Mouse (Mus musculus) forebrain, embryonic 10.5 days (tissue): ENCODE results near the gene Casz1. TPM values are rescaled to one million over a fixed set of nuclear protein-coding genes. Genes with fewer than 3 reads are reported as not detected.

ENCODE experiments used
- DNase-seq: peaks from one replicate; pipeline ENCODE4 v3.0.0-alpha.2; 2017; ENCODE audit warnings: low spot score; ENCODE audit errors: extremely low spot score
- H3K27ac ChIP-seq: fragments of 300-500 bp; sonication (generic); 2 replicates; pipeline ENCODE4 v1.5.1; 2016; ENCODE audit warnings: mild to moderate bottlenecking
- H3K27me3 ChIP-seq: fragments of 300-500 bp; sonication (generic); 2 replicates; pipeline ENCODE4 v1.6.1; 2016; ENCODE audit warnings: mild to moderate bottlenecking; ENCODE audit not compliant: poor library complexity, severe bottlenecking
- H3K36me3 ChIP-seq: fragments of 300-500 bp; sonication (generic); replicated peaks from 2 replicates; pipeline ENCODE4 v1.6.1; 2016; ENCODE audit warnings: mild to moderate bottlenecking, moderate library complexity
- H3K4me1 ChIP-seq: fragments of 300-500 bp; sonication (generic); 2 replicates; pipeline ENCODE4 v1.6.1; 2016
- H3K4me3 ChIP-seq: fragments of 300-500 bp; sonication (generic); 2 replicates; pipeline ENCODE4 v1.5.1; 2016; ENCODE audit warnings: mild to moderate bottlenecking, moderate library complexity
- H3K9me3 ChIP-seq: fragments of 300-500 bp; sonication (generic); 2 replicates; pipeline ENCODE4 v1.6.1; 2016; ENCODE audit warnings: mild to moderate bottlenecking, moderate library complexity
- WGBS: fragments of 180-500 bp; shearing (Covaris S2); methylation state at CpG from one replicate; pipeline ENCODE4 v1.1.7; 2016; 5-methylcytosine and 5-hydroxymethylcytosine counted together
- polyA plus RNA-seq: library from polyadenylated mRNA; unstranded; fragments of >200 nt; fragmentation: Nextera tagmentation; extraction: Ambion mirVana; gene quantifications from 2 replicates; pipeline ENCODE4 v1.2.1, GENCODE M21; 2016

Casz1 gene
- polyA plus RNA-seq, 1 experiment from 2014 or later: 4.7 TPM

DNA sequence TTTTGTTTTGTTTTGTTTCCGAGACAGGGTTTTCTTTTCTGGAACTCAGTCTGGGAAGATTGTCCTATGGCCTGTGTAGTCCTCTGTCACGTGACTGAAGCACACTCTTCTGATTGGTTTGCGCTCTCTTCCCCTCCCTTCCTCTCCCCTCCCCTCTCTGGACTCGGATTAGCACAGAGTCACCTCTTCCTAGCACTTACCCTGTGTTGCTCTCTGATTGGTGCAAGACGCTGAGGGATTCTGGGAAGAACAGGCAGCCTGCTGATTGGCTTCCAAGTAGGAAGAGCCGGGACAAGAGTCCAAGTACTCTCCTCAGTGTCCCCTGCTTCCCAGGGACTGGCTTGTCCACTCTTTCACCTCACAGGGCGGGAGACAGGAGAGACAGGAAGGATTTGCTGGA lies 26.1 kb downstream of the Casz1 start:
- no peak overlapping the region for H3K4me3 ChIP-seq
- no peaks in the 10 kb centered on the region for H3K9me3 ChIP-seq
- H3K27me3 ChIP-seq: peaks cover 45% of the 10 kb centered on the region
- 61% methylated on average over 7 of the region's 7 CpGs for WGBS
- no peak for DNase-seq
- no peaks in the 10 kb centered on the region for H3K36me3 ChIP-seq
- H3K27ac ChIP-seq: no peak overlapping the region
- H3K4me1 ChIP-seq: peaks cover 53% of the 10 kb centered on the region

DNA sequence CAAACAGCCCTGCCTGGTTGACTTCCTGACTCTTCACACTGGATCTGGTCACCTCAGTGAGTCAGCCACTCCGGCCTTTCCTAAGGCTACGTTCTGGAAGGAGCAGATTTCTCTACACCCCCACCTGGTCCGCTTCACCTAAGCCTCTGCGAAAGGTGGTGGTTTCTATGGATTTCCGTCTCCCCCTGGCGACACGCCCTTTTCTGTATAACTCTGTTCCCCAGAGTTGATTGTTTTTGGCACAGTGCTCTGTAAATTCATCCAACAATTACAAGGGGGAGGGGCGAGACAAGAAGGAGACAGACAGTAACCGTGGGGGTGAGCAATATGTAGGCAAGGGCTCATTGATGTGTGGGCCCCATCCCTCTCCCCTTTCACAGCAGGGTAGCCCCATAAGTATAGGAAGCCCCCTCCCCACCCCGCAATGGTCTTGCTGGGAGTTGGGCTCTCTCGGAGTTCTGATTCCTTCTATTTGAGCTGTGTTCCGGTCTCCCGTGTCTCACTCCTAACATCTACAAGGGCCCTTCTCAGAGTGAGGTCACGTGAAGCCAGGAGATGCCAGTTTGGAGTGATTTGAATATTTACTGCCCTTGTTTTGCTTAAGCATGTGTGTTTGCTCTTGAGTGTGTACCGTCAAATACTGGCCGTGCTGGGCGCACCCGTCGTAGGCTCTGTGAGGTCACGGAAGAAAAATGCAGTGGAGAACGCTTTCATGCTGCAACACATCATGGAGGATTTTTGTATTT lies 29.2 kb downstream of the Casz1 start:
- peaks cover 46% of the 10 kb centered on the region for H3K27me3 ChIP-seq
- H3K36me3 ChIP-seq: no peaks in the 10 kb centered on the region
- H3K27ac ChIP-seq: no peak overlapping the region
- H3K4me3 ChIP-seq: no peak overlapping the region
- 91% methylated on average over 21 of the region's 21 CpGs for WGBS
- no peaks in the 10 kb centered on the region for H3K9me3 ChIP-seq
- no peak for DNase-seq
- H3K4me1 ChIP-seq: peaks cover 49% of the 10 kb centered on the region

GRCm38 (mm10) chr4:148836391-148836790 lies 32.2 kb downstream of the Casz1 start:
- no peak for DNase-seq
- peaks cover 61% of the 10 kb centered on the region for H3K27me3 ChIP-seq
- H3K27ac ChIP-seq: peak overlapping the region; percentile 69
- H3K9me3 ChIP-seq: no peaks in the 10 kb centered on the region
- no peak overlapping the region for H3K4me3 ChIP-seq
- WGBS: 44% methylated on average over 6 of the region's 6 CpGs
- H3K36me3 ChIP-seq: peaks cover 9% of the 10 kb centered on the region
- H3K4me1 ChIP-seq: peaks cover 49% of the 10 kb centered on the region

GRCm38 (mm10) chr4:148837046-148837445 lies 32.8 kb downstream of the Casz1 start:
- no peak overlapping the region for H3K4me3 ChIP-seq
- no peaks in the 10 kb centered on the region for H3K9me3 ChIP-seq
- H3K27ac ChIP-seq: peak overlapping the region; percentile 70
- peaks cover 9% of the 10 kb centered on the region for H3K36me3 ChIP-seq
- DNase-seq: no peak
- H3K4me1 ChIP-seq: peaks cover 51% of the 10 kb centered on the region
- 62% methylated on average over 9 of the region's 9 CpGs for WGBS
- peaks cover 67% of the 10 kb centered on the region for H3K27me3 ChIP-seq

- 88% methylated on average over 6 of the region's 6 CpGs for WGBS
- peaks cover 57% of the 10 kb centered on the region for H3K4me1 ChIP-seq
Measured at GRCm38 (mm10) chr4:148837644-148838043, 33.4 kb downstream of the Casz1 start.

DNA sequence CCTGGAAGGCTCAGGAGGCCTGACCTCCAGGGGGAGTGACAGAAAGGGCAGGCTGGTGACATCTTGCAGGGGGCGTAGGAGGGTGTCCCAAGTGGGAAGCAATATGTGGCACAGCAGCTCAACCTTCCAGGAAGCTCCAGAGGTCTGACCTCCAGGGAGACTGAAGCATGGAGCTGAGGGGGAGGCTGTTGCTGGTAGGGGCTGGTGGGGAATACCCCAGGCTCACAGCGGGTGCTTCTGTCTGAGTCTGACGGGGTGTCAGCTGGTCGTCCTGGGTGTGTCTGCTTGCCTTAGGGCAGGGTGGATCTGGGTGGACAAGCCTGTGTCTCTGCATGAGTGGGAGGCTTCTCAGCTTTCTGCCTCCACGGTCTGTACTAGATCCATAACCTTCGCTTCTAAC lies 38.1 kb downstream of the Casz1 start:
- Histone ChIP-seq H3K4me1 (peaks cover 59% of the 10 kb centered on the region), H3K36me3 (peaks cover 9% of the 10 kb centered on the region), H3K27ac (no peak overlapping the region), H3K9me3 (no peaks in the 10 kb centered on the region), H3K27me3 (peaks cover 84% of the 10 kb centered on the region), H3K4me3 (no peak overlapping the region)
- no peak for DNase-seq
- 72% methylated on average over 6 of the region's 6 CpGs for WGBS

More at GRCm38 (mm10) chr4:148837644-148838043, 33.4 kb downstream of the Casz1 start:
- peaks cover 9% of the 10 kb centered on the region for H3K36me3 ChIP-seq
- peak overlapping the region; percentile 70 for H3K27ac ChIP-seq
- no peak for DNase-seq
- H3K27me3 ChIP-seq: peaks cover 69% of the 10 kb centered on the region
- no peaks in the 10 kb centered on the region for H3K9me3 ChIP-seq
- no peak overlapping the region for H3K4me3 ChIP-seq

DNA sequence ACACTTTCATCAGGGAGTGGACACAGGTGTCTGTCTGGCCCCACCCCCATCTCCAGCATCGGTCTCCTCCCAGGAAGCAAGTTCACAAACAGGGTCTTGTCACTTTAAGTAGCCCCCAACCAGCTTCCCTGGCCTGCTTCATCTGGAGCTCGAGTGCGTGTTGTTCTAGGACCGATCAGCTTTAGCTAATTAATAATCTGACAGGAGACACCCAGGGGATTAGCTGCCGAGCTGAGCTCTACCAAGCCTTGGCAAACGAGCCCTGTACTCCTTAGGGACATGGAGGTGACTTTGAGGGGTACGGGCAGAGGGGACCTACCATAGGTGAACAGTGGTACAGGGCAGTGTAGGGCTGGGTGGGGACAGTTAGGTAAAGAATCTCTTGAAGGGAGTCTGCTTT lies 40.7 kb downstream of the Casz1 start:
- no peaks in the 10 kb centered on the region for H3K9me3 ChIP-seq
- 0 out of 2 replicates have a peak overlapping the region, but pooled peaks have one; percentile 4 for H3K27ac ChIP-seq
- peaks cover 4% of the 10 kb centered on the region for H3K36me3 ChIP-seq
- WGBS: 46% methylated on average over 7 of the region's 7 CpGs
- no peak for DNase-seq
- H3K27me3 ChIP-seq: peaks cover 90% of the 10 kb centered on the region
- no peak overlapping the region for H3K4me3 ChIP-seq
- peaks cover 54% of the 10 kb centered on the region for H3K4me1 ChIP-seq

DNA sequence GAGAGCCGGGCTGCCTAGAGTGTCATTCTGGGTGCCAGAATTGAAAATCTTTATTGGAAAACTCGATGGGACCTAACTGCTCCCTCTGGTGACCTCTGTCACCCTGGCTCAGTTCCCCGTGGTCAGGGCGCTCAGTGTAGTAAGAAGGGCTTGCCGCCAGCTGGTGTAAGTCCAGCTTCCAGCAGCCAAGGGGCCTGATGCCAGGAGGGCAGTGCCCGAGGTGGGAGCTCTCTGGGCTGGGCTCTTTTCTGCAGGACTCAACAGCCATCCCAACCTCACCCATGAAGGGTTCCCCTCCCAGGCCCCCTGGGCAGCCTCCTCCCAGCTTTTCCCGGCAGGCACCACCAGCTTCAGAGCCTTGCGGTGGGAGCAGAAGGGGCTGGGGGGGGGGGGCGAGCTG lies 42.0 kb downstream of the Casz1 start:
- H3K9me3 ChIP-seq: no peaks in the 10 kb centered on the region
- no peaks in the 10 kb centered on the region for H3K36me3 ChIP-seq
- H3K27ac ChIP-seq: peak overlapping the region; percentile 62; the same call in 1 of the 2 replicates
- peaks cover 63% of the 10 kb centered on the region for H3K4me1 ChIP-seq
- peaks cover 95% of the 10 kb centered on the region for H3K27me3 ChIP-seq
- WGBS: 73% methylated on average over 9 of the region's 9 CpGs
- 0 out of 2 replicates have a peak overlapping the region, but pooled peaks have one; percentile 2 for H3K4me3 ChIP-seq
- DNase-seq: no peak

GRCm38 (mm10) chr4:148846724-148847123 lies 42.5 kb downstream of the Casz1 start:
- Histone ChIP-seq H3K27ac (no peak overlapping the region), H3K27me3 (peaks cover 95% of the 10 kb centered on the region), H3K36me3 (no peaks in the 10 kb centered on the region), H3K4me1 (peaks cover 68% of the 10 kb centered on the region), H3K4me3 (0 out of 2 replicates have a peak overlapping the region, but pooled peaks have one; percentile 2), H3K9me3 (no peaks in the 10 kb centered on the region)
- DNase-seq: no peak
- whole genome bisulfite sequencing: 70% methylated on average over 11 of the region's 11 CpGs

GRCm38 (mm10) chr4:148847636-148848035 lies 43.4 kb downstream of the Casz1 start:
- peaks cover 95% of the 10 kb centered on the region for H3K27me3 ChIP-seq
- H3K4me1 ChIP-seq: peaks cover 70% of the 10 kb centered on the region
- no peaks in the 10 kb centered on the region for H3K9me3 ChIP-seq
- H3K36me3 ChIP-seq: no peaks in the 10 kb centered on the region
- DNase-seq: no peak
- no peak overlapping the region for H3K27ac ChIP-seq
- 90% methylated on average over 9 of the region's 9 CpGs for WGBS
- no peak overlapping the region for H3K4me3 ChIP-seq

- Histone ChIP-seq H3K27me3 (peaks cover 93% of the 10 kb centered on the region), H3K27ac (no peak overlapping the region), H3K36me3 (no peaks in the 10 kb centered on the region), H3K4me3 (no peak overlapping the region), H3K9me3 (no peaks in the 10 kb centered on the region), H3K4me1 (peaks cover 68% of the 10 kb centered on the region)
- 83% methylated on average over 6 of the region's 6 CpGs for WGBS
- DNase-seq: no peak
Measured at GRCm38 (mm10) chr4:148849437-148849836, 45.2 kb downstream of the Casz1 start.

DNA sequence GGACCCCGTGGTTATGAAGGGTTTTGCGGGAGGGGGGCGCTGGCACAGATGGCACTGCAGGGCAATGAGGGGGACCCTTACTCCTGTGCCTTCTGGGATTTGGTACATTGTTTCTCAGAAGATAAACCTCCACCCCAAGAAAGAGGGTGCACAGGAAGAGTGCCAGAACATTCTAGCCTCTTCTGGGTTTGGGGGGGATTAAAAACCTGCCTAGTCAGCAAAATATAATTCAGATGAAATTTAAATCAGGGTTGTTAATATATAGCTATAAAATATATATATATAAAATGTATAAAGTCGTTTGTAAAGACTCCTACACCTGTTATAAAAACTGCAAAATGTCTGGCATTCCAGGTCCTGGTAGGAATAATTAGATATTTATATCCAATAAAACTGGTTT lies 48.8 kb downstream of the Casz1 start:
- H3K4me3 ChIP-seq: no peak overlapping the region
- H3K36me3 ChIP-seq: no peaks in the 10 kb centered on the region
- WGBS: 75% methylated on average over 4 of the region's 4 CpGs
- no peaks in the 10 kb centered on the region for H3K9me3 ChIP-seq
- DNase-seq: no peak
- H3K27me3 ChIP-seq: peaks cover 92% of the 10 kb centered on the region
- H3K4me1 ChIP-seq: peaks cover 74% of the 10 kb centered on the region
- peak overlapping the region; percentile 51; the same call in 1 of the 2 replicates for H3K27ac ChIP-seq

GRCm38 (mm10) chr4:148854093-148854492 lies 49.9 kb downstream of the Casz1 start:
- Histone ChIP-seq H3K27me3 (peaks cover 93% of the 10 kb centered on the region), H3K27ac (no peak overlapping the region), H3K4me3 (no peak overlapping the region), H3K9me3 (no peaks in the 10 kb centered on the region), H3K4me1 (peaks cover 85% of the 10 kb centered on the region), H3K36me3 (no peaks in the 10 kb centered on the region)
- 42% methylated on average over 2 of the region's 2 CpGs for WGBS
- DNase-seq: no peak
